Mouse (Mus musculus): Measurements from ENCODE around the gene Cd70. TPM values are rescaled to one million over a fixed set of nuclear protein-coding genes. Genes with fewer than 3 reads are reported as not detected.

The Cd70 gene
- not detected in 2 replicates for polyA plus RNA-seq (2015; fragmentation: Nextera tagmentation; extraction: Ambion mirVana)

DNA sequence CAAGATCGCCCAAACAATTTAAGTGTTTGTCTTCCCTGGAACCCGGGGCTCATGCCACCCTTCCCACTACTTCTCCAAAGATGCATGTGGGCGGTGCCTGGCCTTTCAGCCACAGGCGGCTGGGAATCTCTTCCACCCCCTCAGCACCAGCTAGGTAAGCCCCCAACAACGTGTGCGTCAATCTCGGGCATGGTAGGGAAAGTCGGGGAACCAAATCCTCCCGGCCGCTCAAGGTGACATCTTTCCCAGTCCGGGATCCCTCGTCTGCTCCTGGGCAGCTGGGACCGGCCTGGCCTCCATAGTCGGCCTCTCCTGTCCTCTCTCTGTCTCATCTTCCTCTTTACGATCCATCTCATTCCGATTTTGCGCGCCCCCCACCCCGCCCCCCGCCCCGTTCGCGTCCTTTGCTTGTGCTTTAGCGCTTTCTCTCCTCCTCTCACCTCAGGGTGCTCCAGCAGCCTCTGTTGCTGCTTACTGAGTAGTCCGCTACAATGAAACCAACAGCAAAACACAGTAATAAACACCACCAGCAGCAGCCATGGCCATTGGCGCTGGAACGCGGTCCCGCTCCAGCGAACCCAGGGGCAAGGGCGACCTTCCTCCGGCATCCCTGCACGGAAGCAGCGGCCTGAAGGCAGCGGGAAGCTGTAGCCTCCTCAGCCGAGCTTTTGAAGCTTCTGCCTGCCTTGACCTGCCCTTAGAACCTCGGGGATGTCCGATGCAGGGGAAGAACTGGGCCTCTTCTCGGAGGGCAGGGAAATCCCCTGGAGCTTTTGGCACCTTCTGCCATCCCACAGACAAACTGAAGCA is at the start of gene Cd70:
Gene Cd70 (minus strand): TSS at position 784 of the 810 bp plus-strand sequence.
- Histone ChIP-seq H3K4me2 (replicated peaks; ENCODE audit: low read depth, low read length) (peak within 1 kb of the TSS; percentile 63), H3K4me3 (ENCODE audit: low read length) (peak within 1 kb of the TSS; percentile 39), H3K36me3 (ENCODE audit: insufficient read depth, low read length) (no peaks in the 10 kb centered on the region), H3K27ac (ENCODE audit: low read length) (no peak within 1 kb of the TSS), H3K4me1 (ENCODE audit: insufficient read depth, low read length) (peaks cover 2% of the 10 kb centered on the region; the same call in 1 of the 2 replicates), H3K9ac (replicated peaks; ENCODE audit: low read length) (peak within 1 kb of the TSS; percentile 44), H3K9me3 (ENCODE audit: low read length) (no peaks in the 10 kb centered on the region), H3K27me3 (ENCODE audit: insufficient read depth, low read length) (peaks cover 37% of the 10 kb centered on the region)
- 2% methylated on average over 39 of the region's 39 CpGs for WGBS
- peak; percentile 57; the same call in 1 of the 2 replicates for ATAC-seq (ENCODE audit: low FRiP score, low TSS enrichment)

DNA sequence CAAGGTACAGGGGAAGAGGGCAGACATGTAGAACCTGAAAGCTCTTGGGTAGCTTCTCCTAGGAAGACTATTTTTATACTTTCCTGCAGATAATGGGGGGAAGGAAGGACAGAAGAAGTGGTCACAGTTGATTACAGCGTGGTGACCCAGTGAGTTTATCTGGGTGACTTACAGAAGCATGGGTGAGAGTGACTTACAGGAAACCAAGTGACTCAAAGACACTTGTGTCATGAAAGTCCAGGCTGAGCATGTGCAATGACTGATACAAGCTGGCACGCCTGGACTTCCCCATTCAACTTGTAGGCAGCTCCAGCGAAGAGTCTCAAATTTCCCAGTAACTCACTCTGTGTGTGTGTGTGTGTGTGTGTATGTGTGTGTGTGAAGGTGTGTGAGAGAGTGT is 48.7 kb upstream of the Cd70 start:
- Histone ChIP-seq H3K4me3 (ENCODE audit: low read length) (no peak overlapping the region), H3K27ac (ENCODE audit: low read length) (no peak overlapping the region), H3K27me3 (ENCODE audit: insufficient read depth, low read length) (no peaks in the 10 kb centered on the region), H3K9me3 (ENCODE audit: low read length) (no peaks in the 10 kb centered on the region), H3K4me2 (replicated peaks; ENCODE audit: low read depth, low read length) (no peak overlapping the region), H3K9ac (replicated peaks; ENCODE audit: low read length) (no peak overlapping the region), H3K36me3 (ENCODE audit: insufficient read depth, low read length) (no peaks in the 10 kb centered on the region), H3K4me1 (ENCODE audit: insufficient read depth, low read length) (no peaks in the 10 kb centered on the region)
- ATAC-seq (ENCODE audit: low FRiP score, low TSS enrichment) = no peak
- WGBS = 85% methylated on average over 3 of the region's 3 CpGs

DNA sequence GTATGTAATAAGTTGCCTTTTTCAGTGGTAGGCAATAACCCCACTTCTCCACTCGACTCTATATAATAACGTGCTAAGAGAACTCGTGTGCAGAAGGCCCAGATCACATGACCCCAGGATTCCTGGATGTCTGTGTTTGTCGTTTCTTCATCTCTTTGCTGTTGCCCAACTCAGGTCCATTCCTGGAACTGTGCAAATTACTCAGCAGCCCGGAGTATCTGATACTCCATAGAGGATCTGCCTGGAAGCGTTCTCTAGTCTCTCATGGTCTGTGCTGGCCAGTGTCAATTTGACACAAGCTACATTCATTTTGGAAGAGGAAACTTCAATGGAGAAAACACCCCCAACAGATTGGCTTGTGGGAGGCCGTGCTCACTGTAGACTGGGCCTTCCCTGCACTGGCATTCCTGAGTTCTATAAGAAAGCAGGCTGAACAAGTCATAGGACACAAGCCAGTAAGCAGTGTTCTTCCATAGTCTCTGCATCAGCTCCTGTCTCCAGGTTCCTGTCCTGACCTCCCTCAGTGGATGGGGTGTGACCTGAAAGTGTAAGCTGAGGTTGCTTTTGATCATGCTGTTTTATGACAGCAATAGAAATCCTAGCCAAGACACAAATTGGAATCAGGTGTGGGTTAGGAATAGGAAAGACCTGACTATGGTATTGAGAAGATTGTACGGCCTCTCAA is 45.9 kb upstream of the Cd70 start:
- H3K27me3 ChIP-seq (ENCODE audit: insufficient read depth, low read length) = no peaks in the 10 kb centered on the region
- whole genome bisulfite sequencing = 74% methylated on average over 8 of the region's 8 CpGs
- H3K4me2 ChIP-seq (replicated peaks; ENCODE audit: low read depth, low read length) = no peak overlapping the region
- ATAC-seq (ENCODE audit: low FRiP score, low TSS enrichment) = no peak
- no peaks in the 10 kb centered on the region for H3K9me3 ChIP-seq (ENCODE audit: low read length)
- no peak overlapping the region for H3K27ac ChIP-seq (ENCODE audit: low read length)
- no peak overlapping the region for H3K9ac ChIP-seq (replicated peaks; ENCODE audit: low read length)
- H3K4me1 ChIP-seq (ENCODE audit: insufficient read depth, low read length) = no peaks in the 10 kb centered on the region
- H3K4me3 ChIP-seq (ENCODE audit: low read length) = no peak overlapping the region
- H3K36me3 ChIP-seq (ENCODE audit: insufficient read depth, low read length) = no peaks in the 10 kb centered on the region

DNA sequence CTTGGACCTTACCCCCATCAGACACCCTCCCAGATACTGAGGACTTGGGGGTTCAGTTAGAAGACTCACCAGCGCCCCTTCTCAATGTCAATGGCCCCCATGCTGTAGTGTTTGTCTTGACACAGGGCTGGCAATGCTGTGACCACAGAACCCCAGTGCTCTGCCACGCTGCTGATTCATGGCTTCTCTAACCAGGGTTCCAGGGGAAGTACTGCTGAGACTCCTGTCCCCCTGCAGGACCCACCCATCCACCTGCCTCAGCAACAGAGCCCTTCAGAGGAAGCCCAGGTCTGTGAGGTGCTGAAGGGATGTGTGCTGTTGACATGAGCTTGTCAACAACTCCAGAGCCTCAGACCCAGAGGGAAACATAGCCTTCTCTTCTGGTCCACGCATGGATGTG is 45.2 kb upstream of the Cd70 start:
- H3K9me3 ChIP-seq (ENCODE audit: low read length) = no peaks in the 10 kb centered on the region
- H3K4me3 ChIP-seq (ENCODE audit: low read length) = no peak overlapping the region
- H3K27me3 ChIP-seq (ENCODE audit: insufficient read depth, low read length) = no peaks in the 10 kb centered on the region
- H3K4me2 ChIP-seq (replicated peaks; ENCODE audit: low read depth, low read length) = no peak overlapping the region
- no peaks in the 10 kb centered on the region for H3K36me3 ChIP-seq (ENCODE audit: insufficient read depth, low read length)
- no peak overlapping the region for H3K9ac ChIP-seq (replicated peaks; ENCODE audit: low read length)
- no peaks in the 10 kb centered on the region for H3K4me1 ChIP-seq (ENCODE audit: insufficient read depth, low read length)
- H3K27ac ChIP-seq (ENCODE audit: low read length) = no peak overlapping the region
- ATAC-seq (ENCODE audit: low FRiP score, low TSS enrichment) = no peak
- 87% methylated on average over 3 of the region's 3 CpGs for WGBS

DNA sequence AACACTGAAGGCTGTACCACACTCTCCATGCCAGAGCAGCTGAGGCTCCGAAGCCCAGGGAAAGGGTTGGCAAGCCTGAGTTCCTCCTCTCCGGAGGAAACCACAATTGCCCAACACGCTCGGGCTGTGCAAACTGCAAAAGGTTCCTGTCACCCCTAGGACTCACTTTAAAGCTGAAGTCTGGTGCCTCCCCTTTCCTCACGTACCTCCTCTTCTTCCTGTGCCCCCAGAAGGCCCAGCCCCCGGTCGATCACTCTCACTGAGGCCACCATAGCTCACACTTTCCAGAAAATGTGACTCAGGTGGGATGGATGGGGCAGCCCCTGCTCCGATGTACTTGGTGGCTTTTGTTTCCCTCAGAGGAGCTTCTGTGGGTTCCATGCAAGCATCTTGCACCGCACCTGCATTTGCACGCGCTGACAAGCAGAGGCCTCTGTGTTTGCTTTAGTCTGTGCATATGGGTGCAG is 44.5 kb upstream of the Cd70 start, which contains the start of gene Tnfsf14:
Gene Tnfsf14 (minus strand): TSS at position 137 of the 467 bp plus-strand sequence.
- Histone ChIP-seq H3K27ac (ENCODE audit: low read length) (no peak within 1 kb of the TSS), H3K27me3 (ENCODE audit: insufficient read depth, low read length) (no peaks in the 10 kb centered on the region), H3K9ac (replicated peaks; ENCODE audit: low read length) (no peak within 1 kb of the TSS), H3K36me3 (ENCODE audit: insufficient read depth, low read length) (no peaks in the 10 kb centered on the region), H3K4me1 (ENCODE audit: insufficient read depth, low read length) (no peaks in the 10 kb centered on the region), H3K9me3 (ENCODE audit: low read length) (no peaks in the 10 kb centered on the region), H3K4me3 (ENCODE audit: low read length) (no peak within 1 kb of the TSS), H3K4me2 (replicated peaks; ENCODE audit: low read depth, low read length) (no peak within 1 kb of the TSS)
- ATAC-seq (ENCODE audit: low FRiP score, low TSS enrichment) = no peak
- 80% methylated on average over 11 of the region's 11 CpGs for WGBS

DNA sequence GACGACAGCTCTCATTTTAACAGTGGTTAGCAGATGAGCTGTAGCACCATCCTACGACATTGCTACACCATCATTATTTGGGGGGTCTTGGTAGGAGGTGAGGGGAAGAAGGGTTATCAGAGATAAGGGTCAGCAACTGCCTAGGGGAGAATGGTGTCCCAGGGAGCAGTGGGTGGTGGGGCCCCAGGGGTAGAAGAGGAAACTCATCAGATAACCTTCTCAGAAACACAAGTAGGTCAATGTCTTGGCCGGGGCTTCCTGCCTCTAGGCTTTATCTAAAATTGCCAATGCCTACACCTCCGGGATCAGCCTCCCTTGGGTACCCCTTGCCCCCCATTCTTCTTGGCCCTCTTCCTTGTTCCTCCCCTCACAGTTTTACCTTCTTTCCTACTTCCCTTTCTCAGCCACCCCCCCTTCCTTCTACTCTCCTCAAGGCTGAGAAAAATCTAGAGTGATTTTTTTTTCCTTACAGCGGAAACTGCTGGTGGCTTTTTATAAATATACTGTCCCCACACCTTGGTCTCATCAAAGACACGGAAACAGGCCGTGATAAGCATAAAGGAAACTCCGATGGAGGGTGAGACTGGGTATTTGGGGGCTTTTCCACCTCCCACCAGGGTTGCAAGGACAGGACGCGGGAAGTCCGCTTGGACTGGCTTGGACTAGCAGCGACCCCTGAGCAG is 39.1 kb upstream of the Cd70 start:
- H3K27me3 ChIP-seq (ENCODE audit: insufficient read depth, low read length) = no peaks in the 10 kb centered on the region
- H3K36me3 ChIP-seq (ENCODE audit: insufficient read depth, low read length) = no peaks in the 10 kb centered on the region

DNA sequence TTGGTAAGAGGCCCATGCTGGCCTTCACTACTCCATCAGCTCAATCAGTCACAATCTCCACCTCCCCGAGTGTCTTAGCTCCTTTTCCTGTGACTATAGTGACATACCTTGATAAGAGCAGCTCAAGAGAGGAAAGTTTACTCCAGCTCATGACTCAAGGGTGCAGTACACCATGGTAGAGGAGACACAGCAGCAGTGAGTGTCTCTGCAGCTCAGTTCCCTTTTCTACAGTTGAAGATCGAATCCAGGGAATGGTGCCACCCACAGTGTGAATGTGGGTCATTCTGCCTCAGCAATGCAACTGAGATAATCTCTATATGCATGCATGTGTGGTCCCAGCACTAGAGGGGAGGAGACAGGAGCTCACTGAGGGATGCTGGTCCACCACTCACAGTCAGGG is 36.1 kb upstream of the Cd70 start:
- Histone ChIP-seq H3K27ac (ENCODE audit: low read length) (no peak overlapping the region), H3K36me3 (ENCODE audit: insufficient read depth, low read length) (no peaks in the 10 kb centered on the region), H3K9ac (replicated peaks; ENCODE audit: low read length) (no peak overlapping the region), H3K4me1 (ENCODE audit: insufficient read depth, low read length) (no peaks in the 10 kb centered on the region), H3K9me3 (ENCODE audit: low read length) (no peaks in the 10 kb centered on the region), H3K4me3 (ENCODE audit: low read length) (no peak overlapping the region), H3K4me2 (replicated peaks; ENCODE audit: low read depth, low read length) (no peak overlapping the region), H3K27me3 (ENCODE audit: insufficient read depth, low read length) (no peaks in the 10 kb centered on the region)
- WGBS = 80% methylated on average over 2 of the region's 2 CpGs
- no peak for ATAC-seq (ENCODE audit: low FRiP score, low TSS enrichment)

More for the DNA sequence above, 39.1 kb upstream of the Cd70 start:
- H3K9me3 ChIP-seq (ENCODE audit: low read length) = no peaks in the 10 kb centered on the region
- H3K27ac ChIP-seq (ENCODE audit: low read length) = no peak overlapping the region
- H3K9ac ChIP-seq (replicated peaks; ENCODE audit: low read length) = no peak overlapping the region
- 86% methylated on average over 12 of the region's 12 CpGs for WGBS
- no peak overlapping the region for H3K4me3 ChIP-seq (ENCODE audit: low read length)
- H3K4me1 ChIP-seq (ENCODE audit: insufficient read depth, low read length) = no peaks in the 10 kb centered on the region
- H3K4me2 ChIP-seq (replicated peaks; ENCODE audit: low read depth, low read length) = no peak overlapping the region
- no peak for ATAC-seq (ENCODE audit: low FRiP score, low TSS enrichment)

DNA sequence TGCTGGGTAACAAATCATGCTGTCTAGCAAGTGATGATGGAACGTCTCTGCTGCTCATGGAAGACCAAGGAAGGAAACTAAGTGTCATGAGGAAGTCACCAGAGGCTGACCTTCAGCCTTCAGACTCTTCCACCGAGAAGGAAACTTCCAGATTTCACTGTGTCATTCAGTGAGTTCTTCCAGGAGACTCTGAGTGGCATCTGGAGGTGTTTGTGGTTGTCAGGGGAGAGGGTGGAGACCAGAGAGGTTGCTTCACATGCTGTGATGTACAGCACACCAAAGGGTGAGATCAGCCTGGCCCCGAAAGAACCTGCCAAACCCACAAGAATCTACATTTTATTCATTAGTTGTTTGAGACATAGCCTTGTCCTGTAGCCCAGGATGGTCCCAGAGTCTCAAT is 33.3 kb upstream of the Cd70 start:
- ATAC-seq (ENCODE audit: low FRiP score, low TSS enrichment) = no peak
- no peaks in the 10 kb centered on the region for H3K4me1 ChIP-seq (ENCODE audit: insufficient read depth, low read length)
- H3K9me3 ChIP-seq (ENCODE audit: low read length) = no peaks in the 10 kb centered on the region
- no peaks in the 10 kb centered on the region for H3K36me3 ChIP-seq (ENCODE audit: insufficient read depth, low read length)
- WGBS = 67% methylated on average over 3 of the region's 3 CpGs
- no peak overlapping the region for H3K4me3 ChIP-seq (ENCODE audit: low read length)
- H3K4me2 ChIP-seq (replicated peaks; ENCODE audit: low read depth, low read length) = no peak overlapping the region
- H3K27me3 ChIP-seq (ENCODE audit: insufficient read depth, low read length) = no peaks in the 10 kb centered on the region
- H3K27ac ChIP-seq (ENCODE audit: low read length) = no peak overlapping the region
- no peak overlapping the region for H3K9ac ChIP-seq (replicated peaks; ENCODE audit: low read length)

DNA sequence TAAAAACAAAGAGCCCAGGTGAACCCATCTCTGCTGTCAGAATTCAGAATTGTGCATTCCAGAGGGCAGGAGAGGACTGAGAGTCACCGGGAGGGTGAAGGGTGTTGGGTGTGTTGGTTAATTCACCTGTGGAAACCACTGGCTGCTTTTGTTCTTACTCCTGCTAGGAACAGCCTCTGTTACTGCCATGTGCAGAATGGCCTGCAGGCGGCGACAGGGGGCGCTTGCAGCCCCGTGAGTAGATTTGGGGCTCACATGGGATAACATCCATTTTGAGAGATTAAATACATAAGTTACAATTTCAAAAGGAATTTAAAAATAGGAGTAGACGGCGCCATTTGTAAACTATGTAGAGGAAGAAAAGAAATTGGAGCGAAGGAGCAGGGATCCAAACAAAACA is 30.8 kb upstream of the Cd70 start:
- Histone ChIP-seq H3K9ac (replicated peaks; ENCODE audit: low read length) (no peak overlapping the region), H3K4me1 (ENCODE audit: insufficient read depth, low read length) (no peaks in the 10 kb centered on the region), H3K9me3 (ENCODE audit: low read length) (no peaks in the 10 kb centered on the region), H3K27me3 (ENCODE audit: insufficient read depth, low read length) (no peaks in the 10 kb centered on the region), H3K4me3 (ENCODE audit: low read length) (no peak overlapping the region), H3K27ac (ENCODE audit: low read length) (no peak overlapping the region), H3K4me2 (replicated peaks; ENCODE audit: low read depth, low read length) (no peak overlapping the region), H3K36me3 (ENCODE audit: insufficient read depth, low read length) (no peaks in the 10 kb centered on the region)
- no peak for ATAC-seq (ENCODE audit: low FRiP score, low TSS enrichment)
- 36% methylated on average over 8 of the region's 8 CpGs for WGBS

Data from kidney, embryonic 16.5 days (tissue).